Mouse (Mus musculus) heart, adult 2 months (tissue): ENCODE measurements around the gene Vps26a. TPM values are rescaled to one million over a fixed set of nuclear protein-coding genes. Genes with fewer than 3 reads are reported as not detected.

Experiments
- DNase-seq, 2 experiments: peaks; one replicate each; pipeline ENCODE4 v3.0.0; 2021
- H3K27ac ChIP-seq: fragments of 200-600 bp; 2 replicates; pipeline ENCODE4 v1.8.1; 2022
- H3K27me3 ChIP-seq: fragments of 200-500 bp; 2 replicates; pipeline ENCODE4 v1.6.1; 2012; ENCODE audit warnings: mild to moderate bottlenecking, low read length, inconsistent platforms, mixed read lengths; ENCODE audit not compliant: control insufficient read depth, insufficient read depth
- H3K36me3 ChIP-seq: fragments of 200-500 bp; 2 replicates; pipeline ENCODE4 v1.6.1; 2012; ENCODE audit warnings: low read length, inconsistent platforms; ENCODE audit not compliant: control insufficient read depth, insufficient read depth
- H3K4me1 ChIP-seq: fragments of 200-500 bp; 2 replicates; pipeline ENCODE4 v1.6.1; 2011; ENCODE audit warnings: low read length; ENCODE audit not compliant: control insufficient read depth, insufficient read depth
- H3K4me3 ChIP-seq: fragments of 200-600 bp; 2 replicates; pipeline ENCODE4 v1.8.1; 2022
- H3K79me2 ChIP-seq: fragments of 200-500 bp; replicated peaks from 2 replicates; pipeline ENCODE4 v1.6.1; 2012; ENCODE audit warnings: mild to moderate bottlenecking, inconsistent platforms, low read length, moderate library complexity, mixed read lengths; ENCODE audit not compliant: control insufficient read depth, insufficient read depth
- H3K9ac ChIP-seq: fragments of 200-500 bp; 2 replicates; pipeline ENCODE4 v1.6.1; 2012; ENCODE audit warnings: low read depth, mild to moderate bottlenecking, control low read depth, inconsistent platforms, low read length, mixed read lengths
- CTCF ChIP-seq: fragments of 200-600 bp; IDR thresholded peaks from 2 replicates; pipeline ENCODE4 v1.8.1; 2022; ENCODE audit warnings: antibody characterized with exemption, mild to moderate bottlenecking, moderate library complexity
- EP300 ChIP-seq: fragments of 200-500 bp; IDR thresholded peaks from 2 replicates; pipeline ENCODE4 v1.6.1; 2011; ENCODE audit warnings: low read depth, low read length, control low read depth; ENCODE audit not compliant: insufficient read depth
- POLR2A ChIP-seq: fragments of 200-500 bp; IDR thresholded peaks from 2 replicates; pipeline ENCODE4 v1.6.1; 2011; ENCODE audit warnings: mild to moderate bottlenecking, low read depth, low read length, control low read depth; ENCODE audit not compliant: insufficient read depth
- WGBS: fragments of 180-500 bp; shearing (Covaris S2); methylation state at CpG from one replicate; pipeline ENCODE4 v1.1.7; 2018; 5-methylcytosine and 5-hydroxymethylcytosine counted together
- intact Hi-C: fragments of 180-260 bp; cut with DNase I; formaldehyde crosslinking; loops from one replicate; pipeline ENCODE4 v1.15.1; 2025
- polyA plus RNA-seq: library from polyadenylated mRNA; depleted of rRNA; stranded (reverse); fragments of >200 nt; gene quantifications from 2 replicates; pipeline ENCODE4 v1.2.3, GENCODE M21; 2012
- total RNA-seq, 2 experiments: library from RNA; stranded (reverse); gene quantifications; 2 replicates each; pipeline ENCODE4 v1.2.3; 2021

The Vps26a gene
- total and polyA plus RNA-seq, 3 experiments, result 21.2 to 46.8 (median 45.6) TPM

DNA sequence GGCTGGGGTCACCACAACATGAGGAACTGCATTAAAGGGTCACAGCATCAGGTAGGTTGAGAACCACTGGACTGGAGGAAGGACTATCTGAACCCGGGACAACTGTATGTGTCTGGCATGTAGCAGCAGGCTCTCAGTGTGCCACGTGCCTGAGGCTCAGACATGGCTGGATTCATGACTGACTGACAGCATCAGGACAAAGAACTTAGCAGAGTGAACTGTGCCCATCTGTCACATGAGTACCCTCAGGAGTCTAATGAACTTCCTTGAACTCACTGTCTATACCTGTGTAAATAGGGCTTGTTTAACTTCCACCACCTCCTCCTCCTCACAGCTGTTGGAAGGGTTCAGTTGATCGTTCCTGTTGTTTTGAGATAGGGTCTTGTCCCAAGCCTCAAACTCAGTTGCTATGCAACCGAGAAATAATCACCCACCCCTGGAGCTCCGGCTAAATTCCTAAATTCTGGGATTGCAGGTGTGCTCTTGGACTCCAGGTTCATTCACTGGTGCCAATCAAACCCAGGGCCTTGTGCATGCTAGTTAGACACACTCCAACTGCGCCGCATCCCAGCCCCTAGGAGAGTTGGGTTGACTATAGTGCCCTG is 35.8 kb upstream of the Vps26a start:
- no peak overlapping the region for H3K27ac ChIP-seq
- DNase-seq, result no peak
- H3K79me2 ChIP-seq, result no peaks in the 10 kb centered on the region
- H3K4me3 ChIP-seq, result no peak overlapping the region
- TF ChIP-seq POLR2A (no peak), CTCF (no peak), EP300 (no peak)
- no peak overlapping the region for H3K9ac ChIP-seq
- H3K4me1 ChIP-seq, result peaks cover under 1% of the 10 kb centered on the region
- no peaks in the 10 kb centered on the region for H3K27me3 ChIP-seq
- H3K36me3 ChIP-seq, result no peaks in the 10 kb centered on the region
- WGBS, result 76% methylated on average over 7 of the region's 7 CpGs
- intact Hi-C loops, result no loop called here

DNA sequence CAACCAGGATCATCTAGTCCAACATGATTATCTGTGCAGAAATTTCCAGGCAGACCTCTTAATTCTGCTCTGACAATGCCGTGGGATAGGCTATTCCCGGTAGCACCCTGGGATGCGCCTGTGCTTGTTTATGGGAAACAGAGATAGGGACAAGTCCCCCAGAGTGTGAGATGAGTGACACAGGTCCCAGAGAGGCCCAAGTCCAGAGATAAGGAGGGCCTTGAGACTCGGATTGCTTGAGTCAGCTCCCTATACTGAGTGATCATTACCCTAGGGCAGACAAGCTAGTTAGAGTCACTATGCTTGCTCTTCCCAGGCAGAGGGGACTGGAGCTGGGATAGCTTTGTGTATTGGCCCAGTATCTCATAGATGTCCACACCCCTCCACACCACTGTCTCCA is 35.2 kb upstream of the Vps26a start:
- WGBS, result 35% methylated on average over 4 of the region's 4 CpGs
- Histone ChIP-seq H3K36me3 (no peaks in the 10 kb centered on the region), H3K27me3 (no peaks in the 10 kb centered on the region), H3K9ac (no peak overlapping the region), H3K4me3 (no peak overlapping the region), H3K79me2 (no peaks in the 10 kb centered on the region), H3K27ac (no peak overlapping the region), H3K4me1 (peaks cover 3% of the 10 kb centered on the region)
- DNase-seq, result no peak
- intact Hi-C loops, result no loop called here
- TF ChIP-seq CTCF (no peak), POLR2A (no peak), EP300 (no peak)

DNA sequence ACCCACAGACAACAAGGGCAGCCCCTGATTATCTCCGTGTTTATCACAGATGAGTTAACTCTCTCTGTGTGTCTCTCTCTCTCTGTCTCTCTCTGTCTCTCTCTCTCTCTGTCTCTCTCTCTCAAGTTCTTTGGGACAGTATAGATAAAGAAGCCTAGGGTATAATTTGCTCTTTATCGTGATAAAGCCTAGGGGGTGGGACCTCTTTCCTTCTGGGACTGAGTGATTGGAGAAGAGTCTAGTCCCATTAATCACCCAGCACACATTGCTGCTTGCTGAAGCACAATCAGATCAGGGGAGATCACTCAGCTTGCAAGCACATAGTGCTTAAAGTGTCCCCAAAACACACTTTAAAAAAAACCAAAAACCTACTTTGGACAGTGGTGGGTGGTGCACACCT is 34.3 kb upstream of the Vps26a start:
- TF ChIP-seq CTCF (no peak), EP300 (no peak), POLR2A (no peak)
- intact Hi-C loops, result no loop called here
- Histone ChIP-seq H3K36me3 (no peaks in the 10 kb centered on the region), H3K4me3 (no peak overlapping the region), H3K9ac (no peak overlapping the region), H3K27ac (no peak overlapping the region), H3K4me1 (peaks cover 3% of the 10 kb centered on the region), H3K27me3 (no peaks in the 10 kb centered on the region), H3K79me2 (no peaks in the 10 kb centered on the region)
- 59% methylated on average over 2 of the region's 2 CpGs for WGBS
- DNase-seq, result no peak

DNA sequence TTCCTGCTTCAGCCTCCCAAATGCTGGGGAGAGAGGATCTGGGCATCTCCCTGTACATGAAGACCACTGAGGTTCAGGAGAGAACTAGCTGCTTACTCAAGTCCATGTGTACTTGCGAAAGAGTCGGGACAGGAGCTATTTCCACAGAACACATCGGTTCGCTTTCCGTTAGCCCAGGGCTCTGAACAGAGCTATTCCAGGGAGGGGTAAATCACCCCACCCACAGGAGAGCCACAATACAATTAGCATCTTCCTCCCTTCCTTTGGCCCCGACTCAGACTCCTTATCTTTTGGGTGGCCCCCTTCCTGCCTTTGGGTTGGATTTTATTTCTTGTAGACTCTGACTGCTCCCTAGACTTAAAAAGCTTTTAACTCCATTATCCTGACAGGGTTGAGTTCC is 30.9 kb upstream of the Vps26a start:
- no peak overlapping the region for H3K9ac ChIP-seq
- no peaks in the 10 kb centered on the region for H3K79me2 ChIP-seq
- no peaks in the 10 kb centered on the region for H3K36me3 ChIP-seq
- no peak for DNase-seq
- H3K27ac ChIP-seq, result peak overlapping the region; percentile 49
- 41% methylated on average over 6 of the region's 6 CpGs for WGBS
- intact Hi-C loops, result no loop called here
- H3K27me3 ChIP-seq, result no peaks in the 10 kb centered on the region
- TF ChIP-seq POLR2A (no peak), EP300 (0 out of 2 replicates have a peak, but pooled peaks have one; percentile 27)
- peaks cover 3% of the 10 kb centered on the region for H3K4me1 ChIP-seq
- no peak overlapping the region for H3K4me3 ChIP-seq

DNA sequence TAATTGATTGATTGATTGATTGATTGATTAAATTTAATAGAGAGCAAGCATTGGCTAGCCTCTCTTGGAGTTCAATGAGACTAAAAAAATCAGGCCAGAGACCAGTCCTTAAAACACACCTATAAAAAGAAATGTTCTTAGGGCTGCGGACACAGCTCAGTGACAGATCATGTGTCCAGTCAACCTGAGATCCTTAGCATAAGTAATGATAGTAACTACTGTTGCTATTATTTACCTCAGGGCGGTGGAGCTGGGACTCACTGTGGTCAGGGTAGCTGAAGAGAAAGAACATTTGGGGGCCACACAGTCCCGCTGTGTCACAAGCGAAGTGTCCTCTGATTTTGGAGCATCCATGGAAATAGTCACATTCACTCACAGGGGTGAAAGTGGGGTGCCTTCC is 26.2 kb upstream of the Vps26a start:
- intact Hi-C loops, result no loop called here
- WGBS, result 90% methylated on average over 4 of the region's 4 CpGs
- Histone ChIP-seq H3K9ac (no peak overlapping the region), H3K4me1 (peaks cover 7% of the 10 kb centered on the region), H3K4me3 (no peak overlapping the region), H3K27me3 (no peaks in the 10 kb centered on the region), H3K36me3 (no peaks in the 10 kb centered on the region), H3K27ac (no peak overlapping the region), H3K79me2 (no peaks in the 10 kb centered on the region)
- DNase-seq, result no peak
- no peak for TF ChIP-seq POLR2A
- no peak for TF ChIP-seq CTCF
- TF ChIP-seq EP300, result no peak

DNA sequence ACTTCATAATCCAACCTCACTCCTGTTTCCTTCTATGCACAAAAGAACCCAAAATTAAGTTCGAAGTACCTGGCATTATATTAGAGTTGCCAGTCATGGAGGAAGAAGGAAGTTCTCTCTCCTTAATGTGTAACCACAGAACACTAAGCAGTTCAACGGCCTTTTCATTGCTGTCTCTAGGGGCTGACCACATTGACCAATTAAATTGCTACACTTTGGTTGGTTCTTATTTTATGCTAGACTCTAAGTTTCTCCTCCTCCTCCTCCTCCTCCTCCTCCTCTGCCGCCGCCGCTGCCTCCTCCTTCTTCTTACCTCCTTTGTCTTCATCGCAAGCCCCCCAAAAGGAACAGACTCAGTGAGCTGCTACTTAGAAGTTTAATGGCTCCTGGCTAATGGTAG is 24.9 kb upstream of the Vps26a start:
- TF ChIP-seq EP300 (no peak), POLR2A (no peak), CTCF (no peak)
- Histone ChIP-seq H3K36me3 (no peaks in the 10 kb centered on the region), H3K9ac (no peak overlapping the region), H3K27me3 (no peaks in the 10 kb centered on the region), H3K27ac (no peak overlapping the region), H3K4me1 (peaks cover 4% of the 10 kb centered on the region), H3K4me3 (no peak overlapping the region), H3K79me2 (no peaks in the 10 kb centered on the region)
- WGBS, result 81% methylated on average over 6 of the region's 6 CpGs
- intact Hi-C loops, result no loop called here
- DNase-seq, result no peak
